Mouse (Mus musculus) heart, adult 2 months (tissue): Measurements from ENCODE around the gene Vps37d.

ENCODE experiments used
- CTCF ChIP-seq: fragments of 200-600 bp; IDR thresholded peaks from 2 replicates; pipeline ENCODE4 v1.8.1; 2022; ENCODE audit warnings: antibody characterized with exemption, mild to moderate bottlenecking, moderate library complexity
- POLR2A ChIP-seq: fragments of 200-500 bp; IDR thresholded peaks from 2 replicates; pipeline ENCODE4 v1.6.1; 2011; ENCODE audit warnings: mild to moderate bottlenecking, low read depth, low read length, control low read depth; ENCODE audit not compliant: insufficient read depth

DNA sequence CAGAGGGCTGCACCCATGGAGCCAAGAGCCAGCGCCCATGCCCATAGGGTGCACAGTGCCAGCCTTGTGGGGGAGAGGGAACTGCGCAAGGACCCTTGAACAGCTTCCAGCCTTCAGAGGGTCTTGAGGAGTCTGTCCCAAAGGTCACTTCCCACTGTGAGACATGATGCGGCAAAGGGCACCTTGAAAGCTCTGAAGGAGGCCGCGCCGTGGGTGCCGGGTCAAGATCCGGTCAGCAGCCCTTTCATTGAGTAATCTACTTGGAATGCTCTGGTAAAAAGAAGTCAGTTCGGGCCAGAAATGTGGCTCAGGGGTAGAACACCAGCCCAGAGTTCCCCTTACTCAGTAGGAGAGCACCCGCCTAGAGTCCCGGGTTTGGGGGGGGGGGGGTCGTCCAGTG, 35.7 kb upstream of the Vps37d start:
- TF ChIP-seq CTCF = no peak
- TF ChIP-seq POLR2A = no peak
